Mouse (Mus musculus): Measurements from ENCODE around the gene Glul. TPM values are rescaled to one million over a fixed set of nuclear protein-coding genes. Genes with fewer than 3 reads are reported as not detected.
A peak's percentile ranks its signal among the peaks of the same experiment; 100 is the strongest.
"Not testable (repeated sequence)": the region's sequence is repeated elsewhere in the genome, so short reads cannot be mapped to it uniquely, and the experiment has no call there.

Glul gene
- polyA plus RNA-seq (2012; fragmentation: generic; extraction: Trizol), result 37.6 TPM

DNA sequence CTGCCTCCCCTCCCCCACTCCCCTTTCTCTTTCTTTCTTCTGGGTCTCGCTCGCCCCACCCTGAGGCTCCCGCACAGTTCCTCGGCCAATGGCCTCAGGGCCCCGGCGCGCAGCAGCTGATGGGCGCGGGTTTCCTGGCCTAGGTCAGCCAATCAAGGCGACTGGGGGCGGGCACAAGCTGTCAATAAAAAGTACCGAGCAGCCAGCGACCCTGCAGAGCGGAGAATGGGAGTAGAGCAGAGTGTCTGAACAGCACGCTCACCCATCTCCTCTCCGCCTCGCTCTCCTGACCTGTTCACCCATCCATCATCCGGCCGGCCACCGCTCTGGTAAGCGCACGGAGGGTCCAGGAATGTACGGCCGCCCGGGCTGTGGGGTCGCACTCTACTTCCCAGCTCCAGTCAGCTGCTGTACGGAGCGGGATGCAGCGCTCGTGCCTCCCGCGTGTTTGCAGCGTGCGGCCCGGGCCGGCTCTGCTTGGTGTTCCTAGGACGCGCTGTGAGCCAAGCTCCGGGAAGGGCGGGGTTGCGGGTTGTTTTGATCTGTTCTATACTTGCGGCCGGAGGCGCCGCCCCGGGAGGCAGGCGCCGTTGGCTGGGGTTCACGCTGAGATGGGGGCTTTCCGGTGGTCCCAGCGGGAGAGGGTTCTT lies at the start of gene Glul, which contains the start of gene Teddm2:
Gene Glul, plus strand, starts transcription at position 214 of the 650 bp plus-strand sequence.
Gene Teddm2, minus strand, starts transcription at position 498 of the 650 bp plus-strand sequence.
- peaks cover 7% of the 10 kb centered on the region for H3K79me2 ChIP-seq (ENCODE audit: control insufficient read depth, insufficient read depth)
- peaks cover 5% of the 10 kb centered on the region for H3K36me3 ChIP-seq (ENCODE audit: control insufficient read depth, insufficient read depth)
- TF ChIP-seq POLR2AphosphoS2 (IDR thresholded peaks at IDR 0.05; ENCODE audit: insufficient read length, low read depth), result peak; percentile 100
- no peak for TF ChIP-seq USF1 (IDR thresholded peaks at IDR 0.05; ENCODE audit: low read depth)
- TF ChIP-seq E2F4 (IDR thresholded peaks at IDR 0.05; ENCODE audit: insufficient read depth), result no peak
- no peak for TF ChIP-seq TCF12 (IDR thresholded peaks at IDR 0.05; ENCODE audit: insufficient read depth, poor library complexity, severe bottlenecking)
- TF ChIP-seq MYOD1 (IDR thresholded peaks at IDR 0.05; ENCODE audit: control insufficient read depth in 1 of 3, insufficient read length in 2 of 3, low read depth in 2 of 3), result peak in 1 of 3 experiments; percentile 18
- peak; percentile 61 for TF ChIP-seq REST (IDR thresholded peaks at IDR 0.05; ENCODE audit: insufficient read depth, insufficient read length)
- no peak for TF ChIP-seq TCF3 (IDR thresholded peaks at IDR 0.05; ENCODE audit: insufficient read length, low read depth)
- TF ChIP-seq CEBPB (IDR thresholded peaks at IDR 0.05; ENCODE audit: insufficient read depth, poor library complexity, severe bottlenecking), result no peak
- TF ChIP-seq POLR2A (IDR thresholded peaks at IDR 0.05; ENCODE audit: insufficient read length, low read depth), result peak; percentile 99
- TF ChIP-seq MYOG (IDR thresholded peaks at IDR 0.05; ENCODE audit: control insufficient read depth in 1 of 3, insufficient read depth in 1 of 3, insufficient read length in 2 of 3, low read depth in 2 of 3), result peak in 1 of 3 experiments; percentile 4
- TF ChIP-seq SRF (IDR thresholded peaks at IDR 0.05; ENCODE audit: control insufficient read depth, insufficient read length, low read depth), result no peak
- TF ChIP-seq MAX (IDR thresholded peaks at IDR 0.05; ENCODE audit: low read depth), result no peak
- H3K4me3 ChIP-seq, result peak within 1 kb of the TSS; percentile 78
- peak within 1 kb of the TSS; percentile 96 for H3K4me2 ChIP-seq (ENCODE audit: low read depth)
- peak within 1 kb of the TSS; percentile 5 for H3ac ChIP-seq (ENCODE audit: control insufficient read depth, insufficient read length)
- no peaks in the 10 kb centered on the region for H3K27me3 ChIP-seq (ENCODE audit: control insufficient read depth, insufficient read depth, insufficient read length)

GRCm38 (mm10) chr1:153852696-153853095 lies 47.0 kb upstream of the Glul start:
- H3K79me2 ChIP-seq (ENCODE audit: control insufficient read depth, insufficient read depth); H3K36me3 ChIP-seq (ENCODE audit: control insufficient read depth, insufficient read depth); H3K4me2 ChIP-seq (ENCODE audit: low read depth); H3K27me3 ChIP-seq (ENCODE audit: control insufficient read depth, insufficient read depth, insufficient read length); H3ac ChIP-seq (ENCODE audit: control insufficient read depth, insufficient read length); H3K4me3 ChIP-seq: not testable (repeated sequence)

DNA sequence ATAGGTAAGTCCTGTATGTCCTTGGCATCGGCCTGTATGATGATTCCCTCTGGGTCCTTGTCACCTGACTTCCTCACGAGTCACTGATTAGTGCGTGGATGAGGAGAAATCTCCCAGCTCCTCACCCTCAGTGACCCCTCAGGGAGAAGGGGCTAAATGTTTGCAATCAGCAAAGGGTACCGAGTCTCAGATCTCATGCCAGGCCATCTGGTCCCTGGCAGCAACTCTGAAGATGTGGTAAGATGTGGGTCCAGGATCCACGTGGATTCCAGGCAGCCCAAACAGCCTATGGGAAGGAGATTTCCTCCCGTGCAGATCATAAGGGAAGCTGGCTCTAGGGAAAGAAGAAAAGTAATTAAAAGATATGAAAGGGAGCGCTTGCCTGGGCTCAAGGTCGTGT lies 43.8 kb upstream of the Glul start:
- Histone ChIP-seq H3K4me3 (no peak overlapping the region), H3K79me2 (ENCODE audit: control insufficient read depth, insufficient read depth) (no peaks in the 10 kb centered on the region), H3ac (ENCODE audit: control insufficient read depth, insufficient read length) (no peak overlapping the region), H3K4me2 (ENCODE audit: low read depth) (no peak overlapping the region), H3K27me3 (ENCODE audit: control insufficient read depth, insufficient read depth, insufficient read length) (no peaks in the 10 kb centered on the region), H3K36me3 (ENCODE audit: control insufficient read depth, insufficient read depth) (no peaks in the 10 kb centered on the region)
- TF ChIP-seq POLR2AphosphoS2 (IDR thresholded peaks at IDR 0.05; ENCODE audit: insufficient read length, low read depth) (no peak), USF1 (IDR thresholded peaks at IDR 0.05; ENCODE audit: low read depth) (no peak), REST (IDR thresholded peaks at IDR 0.05; ENCODE audit: insufficient read depth, insufficient read length) (no peak), MYOD1 (IDR thresholded peaks at IDR 0.05; ENCODE audit: control insufficient read depth in 1 of 3, insufficient read length in 2 of 3, low read depth in 2 of 3) (no peak), MAX (IDR thresholded peaks at IDR 0.05; ENCODE audit: low read depth) (no peak), CEBPB (IDR thresholded peaks at IDR 0.05; ENCODE audit: insufficient read depth, poor library complexity, severe bottlenecking) (no peak), TCF12 (IDR thresholded peaks at IDR 0.05; ENCODE audit: insufficient read depth, poor library complexity, severe bottlenecking) (no peak), SRF (IDR thresholded peaks at IDR 0.05; ENCODE audit: control insufficient read depth, insufficient read length, low read depth) (no peak), POLR2A (IDR thresholded peaks at IDR 0.05; ENCODE audit: insufficient read length, low read depth) (no peak), E2F4 (IDR thresholded peaks at IDR 0.05; ENCODE audit: insufficient read depth) (no peak)

- H3K36me3 ChIP-seq (ENCODE audit: control insufficient read depth, insufficient read depth), result no peaks in the 10 kb centered on the region
- no peak within 1 kb of the TSS for H3ac ChIP-seq (ENCODE audit: control insufficient read depth, insufficient read length)
- no peak for TF ChIP-seq REST (IDR thresholded peaks at IDR 0.05; ENCODE audit: insufficient read depth, insufficient read length)
- TF ChIP-seq POLR2AphosphoS2 (IDR thresholded peaks at IDR 0.05; ENCODE audit: insufficient read length, low read depth), result no peak
- TF ChIP-seq CEBPB (IDR thresholded peaks at IDR 0.05; ENCODE audit: insufficient read depth, poor library complexity, severe bottlenecking), result no peak
- no peak for TF ChIP-seq SRF (IDR thresholded peaks at IDR 0.05; ENCODE audit: control insufficient read depth, insufficient read length, low read depth)
- TF ChIP-seq TCF12 (IDR thresholded peaks at IDR 0.05; ENCODE audit: insufficient read depth, poor library complexity, severe bottlenecking), result no peak
- TF ChIP-seq USF1 (IDR thresholded peaks at IDR 0.05; ENCODE audit: low read depth), result no peak
- no peak for TF ChIP-seq MYOD1 (IDR thresholded peaks at IDR 0.05; ENCODE audit: control insufficient read depth in 1 of 3, insufficient read length in 2 of 3, low read depth in 2 of 3)
- TF ChIP-seq POLR2A (IDR thresholded peaks at IDR 0.05; ENCODE audit: insufficient read length, low read depth), result no peak
- no peak for TF ChIP-seq MYOG (IDR thresholded peaks at IDR 0.05; ENCODE audit: control insufficient read depth in 1 of 3, insufficient read depth in 1 of 3, insufficient read length in 2 of 3, low read depth in 2 of 3)
- no peak for TF ChIP-seq E2F4 (IDR thresholded peaks at IDR 0.05; ENCODE audit: insufficient read depth)
- TF ChIP-seq TCF3 (IDR thresholded peaks at IDR 0.05; ENCODE audit: insufficient read length, low read depth), result no peak
- TF ChIP-seq MAX (IDR thresholded peaks at IDR 0.05; ENCODE audit: low read depth), result no peak
- H3K79me2 ChIP-seq (ENCODE audit: control insufficient read depth, insufficient read depth), result no peaks in the 10 kb centered on the region
- peaks cover 5% of the 10 kb centered on the region for H3K27me3 ChIP-seq (ENCODE audit: control insufficient read depth, insufficient read depth, insufficient read length)
- no peak within 1 kb of the TSS for H3K4me2 ChIP-seq (ENCODE audit: low read depth)
- H3K4me3 ChIP-seq, result no peak within 1 kb of the TSS
Observed at GRCm38 (mm10) chr1:153874045-153874444, 25.7 kb upstream of the Glul start, which contains the start of gene Teddm1b. Gene Teddm1b, plus strand, starts transcription at chr1:153874345.

DNA sequence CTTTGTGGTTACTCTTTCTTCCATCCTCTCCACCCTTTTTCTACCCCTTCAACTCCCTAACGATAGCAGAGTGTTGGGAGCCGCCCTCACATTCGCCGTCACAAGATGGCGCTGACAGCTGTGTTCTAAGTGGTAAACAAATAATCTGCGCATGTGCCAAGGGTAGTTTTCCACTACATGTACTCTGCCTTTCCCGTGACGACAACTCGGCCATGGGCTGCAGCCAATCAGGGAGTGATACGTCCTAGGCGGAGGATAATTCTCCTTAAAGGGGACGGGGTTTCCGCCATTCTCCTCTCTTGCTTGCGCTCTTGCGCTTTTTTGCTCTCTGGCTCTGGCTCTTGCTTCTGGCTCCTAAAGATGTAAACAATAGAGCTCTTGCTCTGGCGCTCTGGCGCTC lies 19.4 kb upstream of the Glul start:
- not testable (repeated sequence) for H3K4me2 ChIP-seq (ENCODE audit: low read depth); H3K79me2 ChIP-seq (ENCODE audit: control insufficient read depth, insufficient read depth); H3K36me3 ChIP-seq (ENCODE audit: control insufficient read depth, insufficient read depth); H3ac ChIP-seq (ENCODE audit: control insufficient read depth, insufficient read length); H3K4me3 ChIP-seq; H3K27me3 ChIP-seq (ENCODE audit: control insufficient read depth, insufficient read depth, insufficient read length)
